Mouse (Mus musculus) kidney, postnatal 0 days (tissue): ENCODE data around the gene Rnf144a. TPM values are rescaled to one million over a fixed set of nuclear protein-coding genes. Genes with fewer than 3 reads are reported as not detected.

Source experiments
- ATAC-seq: fragments of 200-750 bp; cut with Nextera tagmentation; replicated peaks from 2 replicates; pipeline ENCODE4 v1.8.0; 2017; ENCODE audit warnings: low read depth, moderate number of reproducible peaks, moderate TSS enrichment, moderate library complexity; ENCODE audit not compliant: low FRiP score
- DNase-seq: peaks from one replicate; pipeline ENCODE4 v3.0.0-alpha.2; 2016; ENCODE audit warnings: low spot score
- H3K27ac ChIP-seq: fragments of 300-500 bp; sonication (generic); 2 replicates; pipeline ENCODE4 v1.5.1; 2014; ENCODE audit warnings: mild to moderate bottlenecking
- H3K27me3 ChIP-seq: fragments of 300-500 bp; sonication (generic); 2 replicates; pipeline ENCODE4 v1.6.1; 2014; ENCODE audit warnings: low read length, mixed read lengths; ENCODE audit not compliant: insufficient read depth
- H3K36me3 ChIP-seq: fragments of 300-500 bp; sonication (generic); 2 replicates; pipeline ENCODE4 v1.6.1; 2014; ENCODE audit warnings: low read length, mixed read lengths; ENCODE audit not compliant: insufficient read depth
- H3K4me1 ChIP-seq: fragments of 300-500 bp; sonication (generic); replicated peaks from 2 replicates; pipeline ENCODE4 v1.6.1; 2014; ENCODE audit warnings: antibody characterized with exemption, low read length, mixed read lengths; ENCODE audit not compliant: insufficient read depth
- H3K4me2 ChIP-seq: fragments of 300-500 bp; sonication (generic); 2 replicates; pipeline ENCODE4 v1.6.1; 2014; ENCODE audit warnings: mild to moderate bottlenecking, low read length, moderate library complexity, mixed read lengths
- H3K4me3 ChIP-seq: fragments of 300-500 bp; sonication (generic); replicated peaks from 2 replicates; pipeline ENCODE4 v1.5.1; 2014; ENCODE audit warnings: low read depth, low read length
- H3K9ac ChIP-seq: fragments of 300-500 bp; sonication (generic); 2 replicates; pipeline ENCODE4 v1.6.1; 2014; ENCODE audit warnings: low read depth, low read length
- H3K9me3 ChIP-seq: fragments of 300-500 bp; sonication (generic); replicated peaks from 2 replicates; pipeline ENCODE4 v1.6.1; 2016; ENCODE audit warnings: low read length, inconsistent platforms, mixed read lengths
- CTCF ChIP-seq: IDR thresholded peaks from 2 replicates; pipeline ENCODE4 v1.5.1; 2016; ENCODE audit warnings: antibody characterized with exemption, low read depth, mild to moderate bottlenecking, moderate library complexity
- WGBS: fragments of 180-500 bp; shearing (Covaris S2); extraction: QIAGEN DNeasy Blood & Tissue Kit; methylation state at CpG from one replicate; pipeline ENCODE4 v1.1.7; 2014; 5-methylcytosine and 5-hydroxymethylcytosine counted together
- polyA plus RNA-seq: library from polyadenylated mRNA; unstranded; fragments of >200 nt; fragmentation: Nextera tagmentation; extraction: Ambion mirVana; gene quantifications from 2 replicates; pipeline ENCODE4 v1.2.1, GENCODE M21; 2015

Rnf144a gene
- polyA plus RNA-seq, 1 experiment from 2014 or later: 19.2 TPM

- WGBS: 79% methylated on average over 5 of the region's 5 CpGs
These were observed 21.8 kb downstream of the Rnf144a start for GRCm38 (mm10) chr12:26393291-26393690.

GRCm38 (mm10) chr12:26391162-26391561 lies 23.9 kb downstream of the Rnf144a start:
- Histone ChIP-seq H3K36me3 (peaks cover 10% of the 10 kb centered on the region), H3K4me3 (no peak overlapping the region), H3K4me1 (no peaks in the 10 kb centered on the region), H3K27ac (no peak overlapping the region), H3K27me3 (no peaks in the 10 kb centered on the region), H3K9me3 (no peaks in the 10 kb centered on the region), H3K9ac (no peak overlapping the region), H3K4me2 (no peak overlapping the region)
- 76% methylated on average over 1 of the region's 1 CpGs for WGBS
- no peak for TF ChIP-seq CTCF
- DNase-seq (no peak), ATAC-seq (no peak)

More at GRCm38 (mm10) chr12:26393291-26393690, 21.8 kb downstream of the Rnf144a start:
- Histone ChIP-seq H3K27me3 (no peaks in the 10 kb centered on the region), H3K27ac (no peak overlapping the region), H3K36me3 (peaks cover 10% of the 10 kb centered on the region), H3K4me1 (no peaks in the 10 kb centered on the region), H3K9me3 (no peaks in the 10 kb centered on the region), H3K4me3 (no peak overlapping the region), H3K9ac (no peak overlapping the region), H3K4me2 (no peak overlapping the region)
- no peak for ATAC-seq
- TF ChIP-seq CTCF: no peak
- no peak for DNase-seq

- Histone ChIP-seq H3K27me3 (no peaks in the 10 kb centered on the region), H3K9ac (no peak overlapping the region), H3K27ac (no peak overlapping the region), H3K4me2 (no peak overlapping the region), H3K36me3 (peaks cover 10% of the 10 kb centered on the region), H3K4me1 (no peaks in the 10 kb centered on the region), H3K4me3 (no peak overlapping the region), H3K9me3 (no peaks in the 10 kb centered on the region)
- TF ChIP-seq CTCF: no peak
- no peak for DNase-seq
- ATAC-seq: no peak
- 55% methylated on average over 6 of the region's 6 CpGs for WGBS
These were observed 27.5 kb downstream of the Rnf144a start for GRCm38 (mm10) chr12:26387523-26387922.

- H3K4me2 ChIP-seq: no peak overlapping the region
These were observed 28.1 kb downstream of the Rnf144a start for GRCm38 (mm10) chr12:26386947-26387346.

GRCm38 (mm10) chr12:26386189-26386588 lies 28.9 kb downstream of the Rnf144a start:
- Histone ChIP-seq H3K4me3 (no peak overlapping the region), H3K27me3 (no peaks in the 10 kb centered on the region), H3K9ac (no peak overlapping the region), H3K4me1 (no peaks in the 10 kb centered on the region), H3K4me2 (no peak overlapping the region), H3K9me3 (no peaks in the 10 kb centered on the region), H3K36me3 (peaks cover 10% of the 10 kb centered on the region), H3K27ac (no peak overlapping the region)
- DNase-seq (no peak), ATAC-seq (no peak)
- 64% methylated on average over 2 of the region's 2 CpGs for WGBS
- no peak for TF ChIP-seq CTCF

More at GRCm38 (mm10) chr12:26386947-26387346, 28.1 kb downstream of the Rnf144a start:
- Histone ChIP-seq H3K9me3 (no peaks in the 10 kb centered on the region), H3K36me3 (peaks cover 10% of the 10 kb centered on the region), H3K27ac (no peak overlapping the region), H3K27me3 (no peaks in the 10 kb centered on the region), H3K4me3 (no peak overlapping the region), H3K4me1 (no peaks in the 10 kb centered on the region), H3K9ac (no peak overlapping the region)
- 85% methylated on average over 9 of the region's 9 CpGs for WGBS
- no peak for TF ChIP-seq CTCF
- DNase-seq (no peak), ATAC-seq (no peak)

- Histone ChIP-seq H3K4me3 (no peak overlapping the region), H3K9ac (no peak overlapping the region), H3K27ac (no peak overlapping the region), H3K4me2 (no peak overlapping the region), H3K9me3 (no peaks in the 10 kb centered on the region), H3K27me3 (no peaks in the 10 kb centered on the region), H3K4me1 (no peaks in the 10 kb centered on the region), H3K36me3 (peaks cover 10% of the 10 kb centered on the region)
- DNase-seq (no peak), ATAC-seq (no peak)
- WGBS: 75% methylated on average over 6 of the region's 6 CpGs
- no peak for TF ChIP-seq CTCF
These were observed 29.3 kb downstream of the Rnf144a start for GRCm38 (mm10) chr12:26385735-26386134.

- Histone ChIP-seq H3K4me3 (no peak overlapping the region), H3K27ac (no peak overlapping the region), H3K36me3 (no peaks in the 10 kb centered on the region), H3K4me2 (no peak overlapping the region), H3K27me3 (no peaks in the 10 kb centered on the region), H3K9ac (no peak overlapping the region), H3K4me1 (no peaks in the 10 kb centered on the region), H3K9me3 (no peaks in the 10 kb centered on the region)
- TF ChIP-seq CTCF: no peak
- ATAC-seq: no peak
- 83% methylated on average over 8 of the region's 8 CpGs for WGBS
- no peak for DNase-seq
These were observed 33.3 kb downstream of the Rnf144a start for GRCm38 (mm10) chr12:26381730-26382129.
